Mouse (Mus musculus) liver (tissue): ENCODE results near the gene Pramef17.
"Not testable (repeated sequence)": the region's sequence is repeated elsewhere in the genome, so short reads cannot be mapped to it uniquely, and the experiment has no call there.

Source experiments
- DNase-seq: peaks from one replicate; pipeline ENCODE4 v3.0.0-alpha.2; 2020; ENCODE audit warnings: mixed read lengths

Gene Pramef17

DNA sequence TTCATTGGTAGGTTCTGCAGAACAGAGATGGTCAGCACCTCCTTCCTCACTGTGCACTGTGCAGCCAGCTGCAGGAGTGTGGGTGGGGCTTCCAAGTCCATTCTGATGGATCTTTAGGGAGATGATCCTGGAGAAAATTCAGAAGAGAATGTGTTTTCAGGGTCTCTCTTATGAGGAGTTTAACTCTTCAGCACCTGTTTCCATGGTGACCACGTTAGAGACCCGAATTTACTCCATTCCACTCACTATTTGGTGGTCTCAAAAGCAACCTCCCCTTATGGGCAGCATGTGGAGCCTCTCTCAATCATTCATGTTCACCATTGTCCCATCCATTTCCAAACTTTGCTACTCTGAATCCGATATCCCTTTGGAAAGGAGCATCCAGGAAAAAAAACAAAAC is at the start of gene Pramef17:
Pramef17 (minus strand) TSS at position 101 of the 400 bp plus-strand sequence.
- not testable (repeated sequence) for DNase-seq

DNA sequence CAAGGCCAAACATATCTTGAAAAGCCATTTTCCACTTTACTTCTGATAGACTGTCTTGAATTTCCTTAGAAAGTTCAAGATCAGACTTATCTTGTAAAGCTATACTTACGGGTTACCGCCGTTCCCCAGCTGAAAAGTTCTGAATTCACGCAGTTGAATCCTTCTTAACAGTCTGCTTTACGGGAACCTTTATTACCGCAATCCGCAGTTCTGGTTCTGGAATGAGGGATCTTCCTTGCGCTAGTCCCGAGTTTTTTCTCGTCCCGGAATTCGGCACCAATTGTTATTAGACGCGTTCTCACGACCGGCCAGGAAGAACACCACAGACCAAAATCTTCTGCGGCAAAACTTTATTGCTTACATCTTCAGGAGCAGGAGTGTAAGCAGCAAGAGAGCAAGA is 6.0 kb downstream of the Pramef17 start:
- DNase-seq, result not testable (repeated sequence)

DNA sequence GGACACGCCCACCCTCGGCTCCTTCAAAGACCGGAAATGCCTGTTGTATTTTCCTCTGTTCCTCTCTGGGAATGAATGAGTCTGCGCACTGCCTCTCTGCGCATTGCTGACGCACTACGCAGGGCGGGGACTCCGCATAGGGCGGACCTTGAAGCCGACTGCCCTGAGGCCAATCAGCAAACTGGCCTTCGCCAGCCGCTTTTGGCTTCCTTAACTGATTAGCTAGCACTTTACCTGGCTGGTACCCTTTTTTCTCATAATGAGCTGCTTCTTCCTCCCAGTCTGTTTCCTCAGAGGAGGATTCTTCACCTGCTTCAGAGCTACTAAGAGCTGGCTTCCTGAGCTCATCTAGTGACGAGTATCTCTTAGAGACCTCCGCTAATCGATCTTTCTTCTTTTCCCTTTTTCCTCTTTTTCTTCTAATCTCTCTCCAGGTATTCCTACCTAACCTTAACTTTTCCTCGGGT is 6.7 kb downstream of the Pramef17 start:
- DNase-seq, result not testable (repeated sequence)

DNA sequence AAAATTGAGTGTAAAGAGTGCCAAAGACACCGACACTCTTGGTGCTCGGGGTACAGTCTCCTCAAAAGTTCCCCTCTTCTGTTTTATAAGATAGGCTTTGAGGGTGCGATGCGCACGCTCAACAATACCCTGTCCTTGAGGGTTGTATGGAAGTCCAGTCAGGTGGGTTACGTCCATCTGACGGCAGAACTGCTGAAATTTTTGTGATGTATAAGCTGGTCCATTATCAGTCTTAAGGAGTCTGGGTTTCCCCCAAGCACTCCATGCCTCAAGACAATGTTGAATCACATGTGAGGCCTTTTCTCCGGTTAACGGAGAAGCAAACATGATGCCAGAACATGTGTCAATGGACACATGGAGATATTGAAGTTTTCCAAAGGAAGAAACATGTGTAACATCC is 8.4 kb downstream of the Pramef17 start:
- not testable (repeated sequence) for DNase-seq

DNA sequence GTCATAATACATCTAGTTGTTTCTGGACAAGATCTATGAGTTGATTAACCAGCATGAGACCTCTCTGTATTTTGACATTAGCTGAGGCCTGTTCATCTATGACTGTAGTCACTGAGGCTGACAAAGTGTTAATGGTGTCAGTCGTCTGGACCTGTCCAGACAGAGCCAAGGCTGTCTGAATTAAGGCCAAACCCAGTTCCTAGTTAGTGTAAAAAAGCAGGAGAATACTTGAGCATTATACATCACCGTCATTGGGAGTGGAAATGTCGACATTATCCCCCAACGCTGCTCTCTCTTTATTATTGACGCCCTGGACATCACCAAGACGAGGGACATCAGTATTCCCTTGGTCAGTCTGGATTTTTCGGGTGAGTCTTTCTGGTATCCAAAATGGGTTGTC is 9.0 kb downstream of the Pramef17 start:
- DNase-seq, result not testable (repeated sequence)

DNA sequence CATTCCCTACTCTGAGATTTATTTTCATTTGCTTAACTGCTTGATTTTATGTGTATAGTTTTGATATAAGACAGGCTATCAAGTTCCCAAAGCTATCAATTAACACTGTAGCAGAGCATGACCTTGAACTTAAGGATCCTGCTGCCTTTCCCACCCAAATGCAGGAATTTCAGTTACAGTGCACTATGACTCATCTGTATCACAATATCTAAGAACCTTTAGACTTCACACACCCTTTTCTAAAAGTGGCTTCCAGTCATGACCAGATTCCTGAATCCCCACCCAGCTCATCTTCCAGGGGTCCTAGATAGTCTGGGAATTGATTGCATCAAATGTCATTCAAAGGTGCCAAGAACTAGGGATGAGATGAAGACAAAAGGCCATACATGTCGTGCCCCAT is 10.7 kb downstream of the Pramef17 start:
- not testable (repeated sequence) for DNase-seq

DNA sequence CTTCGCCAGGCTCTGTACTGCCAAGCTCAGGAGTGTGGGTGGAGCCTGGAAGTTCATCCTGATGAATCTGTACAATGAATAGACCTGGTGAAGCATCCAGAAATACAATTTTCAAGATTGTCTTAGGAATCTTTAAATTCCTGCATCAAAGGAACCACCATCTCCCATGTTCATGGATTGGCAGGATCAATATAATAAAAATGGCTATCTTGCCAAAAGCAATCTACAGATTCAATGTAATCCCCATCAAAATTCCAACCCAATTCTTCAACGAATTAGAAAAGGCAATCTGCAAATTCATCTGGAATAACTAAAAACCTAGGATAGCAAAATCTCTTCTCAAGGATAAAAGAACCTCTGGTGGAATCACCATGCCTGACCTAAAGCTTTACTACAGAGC is 27.3 kb downstream of the Pramef17 start, which contains the start of gene Gm13101:
Gm13101 (minus strand) TSS at position 101 of the 400 bp plus-strand sequence.
- not testable (repeated sequence) for DNase-seq

DNA sequence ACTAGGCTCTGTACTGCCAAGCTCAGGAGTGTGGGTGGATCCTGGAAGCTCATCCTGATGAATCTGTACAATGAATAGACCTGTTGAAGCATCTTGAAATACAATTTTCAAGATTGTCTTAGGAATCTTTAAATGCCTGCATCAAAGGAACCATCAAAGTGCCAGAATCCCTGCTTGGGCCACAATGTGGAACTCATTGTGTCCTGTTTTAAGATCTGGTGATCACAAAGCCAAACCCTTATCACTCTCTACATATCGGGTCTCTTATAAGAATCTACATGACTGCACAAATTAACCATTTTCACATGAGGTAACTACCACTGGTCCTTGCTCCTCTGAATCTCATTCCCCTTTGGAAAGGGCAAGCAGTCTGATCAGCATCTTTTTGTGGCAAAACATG is 43.3 kb downstream of the Pramef17 start, which contains the start of gene Pramef25:
Pramef25 (minus strand) TSS at position 101 of the 400 bp plus-strand sequence.
- DNase-seq, result not testable (repeated sequence)
